Mouse (Mus musculus) spleen, adult 2 months (tissue): ENCODE measurements around the gene Agpat3. TPM values are rescaled to one million over a fixed set of nuclear protein-coding genes. Genes with fewer than 3 reads are reported as not detected.

Experiments used
- DNase-seq, 2 experiments: peaks; one replicate each; pipeline versions ENCODE4 v3.0.0 to v3.0.0-alpha.2; 2012 to 2021; ENCODE audit warnings: low spot score in 2 of 2, low read depth in 1 of 2
- H3K27ac ChIP-seq: fragments of 200-500 bp; 2 replicates; pipeline ENCODE4 v1.5.1; 2012; ENCODE audit warnings: low read length, inconsistent platforms; ENCODE audit not compliant: insufficient read depth
- H3K27me3 ChIP-seq: fragments of 200-500 bp; 2 replicates; pipeline ENCODE4 v1.6.1; 2012; ENCODE audit warnings: mild to moderate bottlenecking, moderate library complexity, low read length, inconsistent platforms; ENCODE audit not compliant: control insufficient read depth, insufficient read depth
- H3K36me3 ChIP-seq: fragments of 200-500 bp; 2 replicates; pipeline ENCODE4 v1.6.1; 2012; ENCODE audit warnings: mild to moderate bottlenecking, low read length, inconsistent platforms; ENCODE audit not compliant: control insufficient read depth, insufficient read depth
- H3K4me1 ChIP-seq: fragments of 200-500 bp; 2 replicates; pipeline ENCODE4 v1.6.1; 2011; ENCODE audit warnings: inconsistent platforms; ENCODE audit not compliant: control insufficient read depth, insufficient read depth, insufficient read length
- H3K4me3 ChIP-seq: fragments of 200-500 bp; 2 replicates; pipeline ENCODE4 v1.5.1; 2011; ENCODE audit warnings: mild to moderate bottlenecking, inconsistent platforms; ENCODE audit not compliant: insufficient read depth, insufficient read length; ENCODE audit errors: extremely low read depth
- CTCF ChIP-seq: fragments of 200-500 bp; IDR thresholded peaks from 2 replicates; pipeline ENCODE4 v1.5.1; 2011; ENCODE audit warnings: mild to moderate bottlenecking, inconsistent platforms; ENCODE audit not compliant: insufficient read depth, insufficient read length, insufficient replicate concordance; ENCODE audit errors: extremely low read depth
- POLR2A ChIP-seq: fragments of 200-500 bp; IDR thresholded peaks from 2 replicates; pipeline ENCODE4 v1.6.1; 2011; ENCODE audit warnings: low read depth, low read length, inconsistent platforms
- WGBS: fragments of 180-500 bp; shearing (Covaris S2); methylation state at CpG from one replicate; pipeline ENCODE4 v1.1.7; 2018; 5-methylcytosine and 5-hydroxymethylcytosine counted together
- polyA plus RNA-seq: library from polyadenylated mRNA; depleted of rRNA; stranded (reverse); fragments of >200 nt; gene quantifications from 2 replicates; pipeline ENCODE4 v1.2.3, GENCODE M21; 2012

The Agpat3 gene
- polyA plus RNA-seq, 1 experiment, result 177 TPM

DNA sequence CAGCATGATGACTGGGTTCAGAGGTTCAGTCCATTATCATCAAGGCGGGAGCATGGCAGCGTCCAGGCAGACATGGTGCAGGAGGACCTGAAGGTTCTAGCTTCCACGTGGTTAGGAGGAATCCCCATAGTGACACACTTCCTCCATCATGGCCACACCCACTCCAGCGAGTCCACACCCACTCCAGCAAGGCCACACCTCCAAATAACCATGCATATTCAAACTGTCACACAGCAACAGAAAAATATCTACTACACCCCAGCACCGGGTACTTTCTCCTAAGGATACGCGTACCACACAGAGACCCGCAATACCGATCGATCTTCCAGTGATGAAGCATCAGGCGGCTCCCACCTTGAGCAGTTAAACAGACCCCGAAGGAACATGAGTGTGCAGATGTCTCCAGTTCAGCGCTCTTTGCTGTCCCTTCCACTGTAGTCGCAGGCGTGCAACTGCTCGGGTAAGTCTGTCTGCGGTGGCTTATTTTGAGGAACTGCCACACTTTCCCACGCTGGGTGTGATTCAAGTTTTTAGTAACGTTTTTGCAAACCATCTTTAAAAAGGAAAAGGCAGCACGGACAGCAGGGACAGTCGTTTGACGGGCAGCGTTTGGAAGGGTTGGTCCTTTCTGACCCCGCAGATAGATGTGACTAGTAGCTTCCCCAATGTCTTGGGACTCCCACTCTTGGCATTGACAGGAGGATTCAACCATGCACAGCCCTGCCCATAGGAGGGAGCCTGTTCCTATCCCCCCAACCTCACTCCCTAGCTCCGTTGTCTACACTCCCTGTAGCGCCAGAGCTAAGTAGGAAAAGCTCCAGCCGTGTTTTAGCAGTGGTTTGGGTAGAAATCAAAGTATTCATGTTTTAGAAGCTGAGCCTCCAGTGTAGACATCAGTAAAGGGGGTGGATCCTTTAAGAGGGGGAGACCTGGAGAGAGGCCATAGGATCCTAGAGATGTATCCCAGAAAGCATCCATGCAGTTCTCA, 20.7 kb upstream of the Agpat3 start:
- 10% methylated on average over 27 of the region's 27 CpGs for WGBS
- H3K4me3 ChIP-seq, result peak overlapping the region; percentile 39; the same call in 1 of the 2 replicates
- peak overlapping the region; percentile 62 for H3K27ac ChIP-seq
- H3K36me3 ChIP-seq, result no peaks in the 10 kb centered on the region
- peak; percentile 43 to 71 for DNase-seq
- peaks cover 7% of the 10 kb centered on the region; the same call in 1 of the 2 replicates for H3K4me1 ChIP-seq
- TF ChIP-seq CTCF (no peak), POLR2A (no peak)
- no peaks in the 10 kb centered on the region for H3K27me3 ChIP-seq

DNA sequence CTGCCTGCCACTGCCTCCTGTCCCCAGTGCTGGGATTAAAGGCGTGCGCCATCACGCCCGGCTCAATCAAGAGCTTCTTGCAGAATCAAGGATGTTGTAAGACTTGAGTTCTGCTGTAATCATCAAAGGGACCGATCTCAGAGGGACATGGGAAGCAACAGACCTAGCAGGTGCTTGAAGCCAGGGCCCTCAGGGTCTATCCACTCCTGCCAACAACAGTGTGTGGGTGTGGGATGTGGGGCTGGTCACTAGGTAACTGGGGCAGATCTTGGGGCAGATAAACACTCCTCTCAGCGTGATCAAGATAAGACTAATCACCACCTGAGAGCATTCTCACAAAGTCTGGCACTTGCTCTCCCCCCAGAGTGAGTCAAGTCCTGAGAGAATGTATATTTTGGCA, 19.5 kb upstream of the Agpat3 start:
- Histone ChIP-seq H3K4me3 (no peak overlapping the region), H3K36me3 (no peaks in the 10 kb centered on the region), H3K27ac (no peak overlapping the region), H3K27me3 (no peaks in the 10 kb centered on the region), H3K4me1 (peaks cover 7% of the 10 kb centered on the region; the same call in 1 of the 2 replicates)
- DNase-seq, result no peak
- WGBS, result 85% methylated on average over 6 of the region's 6 CpGs
- TF ChIP-seq CTCF (no peak), POLR2A (no peak)

DNA sequence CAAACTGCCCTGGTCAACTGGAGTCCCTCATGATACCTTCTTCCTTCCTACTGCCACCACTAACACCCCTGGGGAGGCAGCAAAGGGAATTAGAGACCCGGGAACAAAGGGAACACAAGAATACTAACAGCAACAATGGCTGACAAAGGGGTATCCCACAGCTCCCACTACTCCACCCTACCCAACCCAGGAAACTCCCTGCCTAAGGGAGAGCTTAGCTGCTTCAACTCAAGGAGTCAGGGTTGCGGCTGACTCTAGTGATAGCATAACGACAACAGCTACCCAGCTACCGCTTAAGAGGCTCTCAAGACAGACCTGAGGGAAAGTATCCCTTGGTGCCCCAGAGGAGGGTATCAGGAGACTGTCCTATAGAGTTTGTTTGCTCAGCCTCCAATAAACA, 15.3 kb upstream of the Agpat3 start:
- peaks cover 7% of the 10 kb centered on the region; the same call in 1 of the 2 replicates for H3K4me1 ChIP-seq
- no peaks in the 10 kb centered on the region for H3K27me3 ChIP-seq
- H3K4me3 ChIP-seq, result no peak overlapping the region
- no peak for TF ChIP-seq CTCF
- TF ChIP-seq POLR2A, result no peak
- 0 out of 2 replicates have a peak overlapping the region, but pooled peaks have one; percentile 1 for H3K27ac ChIP-seq
- 81% methylated on average over 4 of the region's 4 CpGs for WGBS
- no peaks in the 10 kb centered on the region for H3K36me3 ChIP-seq
- DNase-seq, result no peak

DNA sequence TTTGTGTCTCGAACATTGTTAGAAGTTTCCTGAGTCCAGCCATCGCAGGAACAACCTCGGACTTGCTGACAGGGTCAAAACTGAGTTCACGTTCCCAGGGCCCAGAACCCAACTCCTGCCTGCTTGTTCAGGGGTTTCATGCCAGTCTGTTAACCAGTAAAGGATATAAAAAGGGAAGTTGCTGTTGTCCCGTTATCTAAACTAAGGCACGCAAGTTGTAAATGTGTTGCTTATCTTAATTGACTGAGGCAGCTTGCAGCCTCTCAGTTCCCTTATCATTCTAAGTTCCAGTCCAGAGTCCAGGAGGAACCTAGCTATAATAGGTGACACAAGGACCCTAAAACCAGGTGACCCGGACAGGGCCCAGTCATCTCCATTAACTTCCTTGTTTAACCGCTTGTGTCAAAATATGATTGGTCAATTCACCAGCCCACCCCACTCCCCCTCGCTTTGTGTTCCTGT, 14.6 kb upstream of the Agpat3 start:
- Histone ChIP-seq H3K4me1 (peaks cover under 1% of the 10 kb centered on the region; the same call in 1 of the 2 replicates), H3K27ac (peak overlapping the region; percentile 60), H3K36me3 (no peaks in the 10 kb centered on the region), H3K27me3 (no peaks in the 10 kb centered on the region), H3K4me3 (0 out of 2 replicates have a peak overlapping the region, but pooled peaks have one; percentile 4)
- 19% methylated on average over 9 of the region's 9 CpGs for WGBS
- TF ChIP-seq CTCF (no peak), POLR2A (no peak)
- DNase-seq, result no peak

DNA sequence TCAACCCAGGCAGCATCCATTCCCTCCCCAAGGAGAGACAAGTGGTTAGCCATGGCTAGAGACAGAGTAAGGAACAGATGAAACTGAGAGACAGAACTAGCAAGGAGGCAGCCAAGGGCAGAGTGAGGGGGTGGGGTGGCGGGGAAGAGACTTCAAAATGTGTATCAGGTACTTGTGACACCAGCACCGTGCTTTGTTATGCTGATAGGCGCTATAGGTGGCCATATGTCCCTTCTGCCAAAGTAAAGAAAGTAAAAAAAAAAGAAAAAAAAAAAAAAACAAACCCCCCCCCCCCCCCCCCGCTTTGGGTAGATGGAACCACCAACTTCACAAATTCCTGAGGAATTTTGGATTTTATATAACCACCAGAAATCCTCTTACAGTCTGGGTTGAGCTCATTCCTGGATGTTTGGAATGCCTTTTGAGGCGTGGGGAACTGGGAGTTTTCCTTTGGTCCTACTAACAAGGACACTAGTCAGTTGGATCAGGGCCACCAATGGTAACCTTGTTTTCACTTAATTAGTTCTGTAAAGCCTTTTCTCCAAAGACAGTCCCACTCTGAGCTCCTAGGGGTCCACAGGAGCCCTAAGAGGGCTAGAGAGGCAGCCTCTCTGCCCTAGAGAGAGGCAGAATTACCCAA, 14.0 kb upstream of the Agpat3 start:
- no peak for DNase-seq
- no peaks in the 10 kb centered on the region for H3K27me3 ChIP-seq
- TF ChIP-seq POLR2A (no peak), CTCF (no peak)
- no peaks in the 10 kb centered on the region for H3K36me3 ChIP-seq
- no peak overlapping the region for H3K4me3 ChIP-seq
- no peaks in the 10 kb centered on the region for H3K4me1 ChIP-seq
- H3K27ac ChIP-seq, result peak overlapping the region; percentile 60
- WGBS, result 65% methylated on average over 5 of the region's 5 CpGs

DNA sequence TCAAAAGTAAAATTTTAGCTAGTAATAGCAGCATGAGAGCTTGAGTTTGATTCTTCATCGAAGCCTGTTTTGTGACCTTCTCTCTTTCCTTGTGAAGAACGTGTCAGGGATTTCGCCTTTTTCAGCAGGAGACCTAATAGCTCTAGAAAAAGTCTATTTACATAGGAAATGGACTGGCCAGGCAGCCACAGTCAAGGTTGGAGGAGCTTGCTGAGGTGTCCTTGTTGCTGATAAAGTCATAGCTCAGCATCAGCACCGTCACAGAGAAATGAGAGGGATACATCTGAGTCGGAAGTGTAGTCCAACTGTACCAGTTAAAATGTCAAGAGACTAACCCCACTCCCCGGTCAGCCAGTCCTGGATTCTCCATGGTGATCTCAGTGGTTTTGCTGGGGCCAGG, 13.3 kb upstream of the Agpat3 start:
- TF ChIP-seq POLR2A (no peak), CTCF (no peak)
- no peak for DNase-seq
- H3K36me3 ChIP-seq, result no peaks in the 10 kb centered on the region
- 89% methylated on average over 6 of the region's 6 CpGs for WGBS
- no peaks in the 10 kb centered on the region for H3K27me3 ChIP-seq
- H3K4me1 ChIP-seq, result no peaks in the 10 kb centered on the region
- H3K4me3 ChIP-seq, result no peak overlapping the region
- peak overlapping the region; percentile 15; the same call in 1 of the 2 replicates for H3K27ac ChIP-seq
